ENCODE assay signal across 26 mouse cellular contexts in genomic region chr1:82793110-82793509, GRCm38 (mm10). TPM values are rescaled to one million over a fixed set of nuclear protein-coding genes. Genes with fewer than 3 reads are reported as not detected.
A peak's percentile ranks its signal among the peaks of the same experiment; 100 is the strongest.
DNase-seq lines count a peak whose midpoint lies in the region; TF ChIP-seq lines count a peak whose summit lies in the region.
"Had no signal": no experiment of that assay in that cellular context is flagged by ENCODE, and none has a peak within 500 bp of the region (broad histone marks: within the 10 kb centered on the region; RNA-seq: fewer than 3 reads in every experiment).

No protein-coding gene starts in this region.

- no peaks in the 10 kb centered on the region for H3K79me2 ChIP-seq in C2C12 (ENCODE audit: control insufficient read depth, insufficient read depth)

- DNase-seq in 3T3-L1 (ENCODE audit: low read depth, low spot score), result peak; percentile 69
- no peak for DNase-seq in hindbrain, embryonic 10.5 days (ENCODE audit: low spot score)
- DNase-seq in left cerebral cortex, adult 11 months (ENCODE audit: low spot score), result no peak
- DNase-seq in thymus, postnatal 36 days, result no peak
- DNase-seq: adrenal gland, postnatal 10 days; adrenal gland, postnatal 36 days; cerebellum, adult 11 months; cerebellum, adult 9-11 months; gastrocnemius, postnatal 10 days; gastrocnemius, postnatal 36 days; heart, adult 2 months had no signal

- peaks cover 14% of the 10 kb centered on the region for H3K4me1 ChIP-seq in embryonic fibroblast, embryonic 13.5 days (ENCODE audit: control insufficient read depth, insufficient read depth, low read length)
- no peaks in the 10 kb centered on the region for H3K4me1 ChIP-seq in hindbrain, embryonic 10.5 days (replicated peaks)
- H3K4me1 ChIP-seq: embryonic facial prominence, embryonic 12.5 days; forebrain, embryonic 12.5 days; hindbrain, embryonic 13.5 days; intestine, embryonic 15.5 days had no signal

- 83% methylated on average over 3 of the region's 3 CpGs for WGBS in hindbrain, embryonic 10.5 days

- no peak for TF ChIP-seq POLR2A in embryonic fibroblast, embryonic 13.5 days (IDR thresholded peaks at IDR 0.05; ENCODE audit: low read depth, low read length)

- H3K27me3 ChIP-seq in C2C12 (ENCODE audit: control insufficient read depth, insufficient read depth, insufficient read length), result no peaks in the 10 kb centered on the region
- H3K27me3 ChIP-seq in hindbrain, embryonic 10.5 days (ENCODE audit: insufficient read depth, poor library complexity, severe bottlenecking), result no peaks in the 10 kb centered on the region
- H3K27me3 ChIP-seq: embryonic facial prominence, embryonic 12.5 days; embryonic facial prominence, embryonic 15.5 days; forebrain, embryonic 12.5 days; forebrain, embryonic 15.5 days; hindbrain, embryonic 13.5 days; intestine, embryonic 15.5 days; Patski had no signal

- TF ChIP-seq CTCF in C2C12 (IDR thresholded peaks at IDR 0.05; ENCODE audit: control insufficient read depth, insufficient read depth, insufficient read length), result no peak
- no peak for TF ChIP-seq CTCF in embryonic fibroblast, embryonic 13.5 days (IDR thresholded peaks at IDR 0.05; ENCODE audit: borderline replicate concordance, insufficient read depth, low read length)

- no peak overlapping the region for H3ac ChIP-seq in C2C12 (ENCODE audit: control insufficient read depth, insufficient read length, low read depth)

- H3K27ac ChIP-seq in embryonic fibroblast, embryonic 13.5 days (ENCODE audit: insufficient read depth, low read length), result peak overlapping the region; percentile 51; the same call in 1 of the 2 replicates
- H3K27ac ChIP-seq in hindbrain, embryonic 10.5 days, result no peak overlapping the region
- H3K27ac ChIP-seq: embryonic facial prominence, embryonic 12.5 days; embryonic facial prominence, embryonic 15.5 days; forebrain, embryonic 12.5 days; forebrain, embryonic 15.5 days; heart, adult 2 months; hindbrain, embryonic 13.5 days; intestine, embryonic 15.5 days had no signal

- H3K4me3 ChIP-seq in C2C12 (ENCODE audit: insufficient read depth, poor library complexity, severe bottlenecking), result no peak overlapping the region
- no peak overlapping the region for H3K4me3 ChIP-seq in embryonic fibroblast, embryonic 13.5 days (ENCODE audit: insufficient read depth, low read length)
- H3K4me3 ChIP-seq in hindbrain, embryonic 10.5 days, result no peak overlapping the region
- H3K4me3 ChIP-seq: embryonic facial prominence, embryonic 12.5 days; embryonic facial prominence, embryonic 15.5 days; erythroblast, embryonic 14.5 days; forebrain, embryonic 12.5 days; forebrain, embryonic 15.5 days; heart, adult 2 months; hindbrain, embryonic 13.5 days; intestine, embryonic 15.5 days had no signal

- H3K79me3 ChIP-seq in C2C12 (ENCODE audit: low read depth), result no peaks in the 10 kb centered on the region

- H3K36me3 ChIP-seq in C2C12 (ENCODE audit: control insufficient read depth, insufficient read depth), result no peaks in the 10 kb centered on the region
- H3K36me3 ChIP-seq in hindbrain, embryonic 10.5 days, result no peaks in the 10 kb centered on the region
- H3K36me3 ChIP-seq: embryonic facial prominence, embryonic 12.5 days; embryonic facial prominence, embryonic 15.5 days; forebrain, embryonic 12.5 days; forebrain, embryonic 15.5 days; hindbrain, embryonic 13.5 days; intestine, embryonic 15.5 days had no signal

- H3K9me3 ChIP-seq in hindbrain, embryonic 10.5 days, result no peaks in the 10 kb centered on the region
- H3K9me3 ChIP-seq: embryonic facial prominence, embryonic 12.5 days; embryonic facial prominence, embryonic 15.5 days; forebrain, embryonic 12.5 days; forebrain, embryonic 15.5 days; hindbrain, embryonic 13.5 days; intestine, embryonic 15.5 days had no signal

TF ChIP-seq in C2C12, 6 proteins besides CTCF, POLR2A, EP300 and RAD21:
- TF ChIP-seq MYOG (IDR thresholded peaks at IDR 0.05; ENCODE audit: control insufficient read depth, extremely low read depth, insufficient read length) (no peak), CEBPB (IDR thresholded peaks at IDR 0.05; ENCODE audit: low read depth) (peak; percentile 5)

RNA-seq across cellular contexts. Expression of gene Gm47791, which starts 22.1 kb away (rescaled TPM):
- polyA plus RNA-seq in C2C12 (2012; fragmentation: generic; extraction: Trizol), result not detected
- not detected in 2 replicates for polyA plus RNA-seq in embryonic fibroblast, embryonic 13.5 days (2011; ENCODE audit: insufficient read length, low read depth, missing spikeins)
- polyA plus RNA-seq in hindbrain, embryonic 10.5 days (2016; fragmentation: Nextera tagmentation; extraction: Ambion mirVana), result not detected in 2 replicates
- polyA plus RNA-seq: cerebellum, adult 2 months; embryonic facial prominence, embryonic 12.5 days; erythroblast, embryonic 14.5 days; forebrain, embryonic 12.5 days; forebrain, embryonic 15.5 days; heart, adult 2 months; heart, embryonic 11.5 days; heart, embryonic 14.5 days; heart, postnatal 0 days; hindbrain, embryonic 13.5 days; hindbrain, embryonic 16.5 days; intestine, embryonic 15.5 days; Patski had no signal

RNA-seq across cellular contexts. Expression of gene Tm4sf20, which starts 24.8 kb away (rescaled TPM):
- not detected for polyA plus RNA-seq in C2C12 (2012; fragmentation: generic; extraction: Trizol)
- not detected in 2 replicates for polyA plus RNA-seq in embryonic fibroblast, embryonic 13.5 days (2011; ENCODE audit: insufficient read length, low read depth, missing spikeins)
- polyA plus RNA-seq in hindbrain, embryonic 10.5 days (2016; fragmentation: Nextera tagmentation; extraction: Ambion mirVana), result 0.13 TPM in 1 of 2 replicates, not detected in the other
- polyA plus RNA-seq: cerebellum, adult 2 months; embryonic facial prominence, embryonic 12.5 days; erythroblast, embryonic 14.5 days; forebrain, embryonic 15.5 days; heart, adult 2 months; heart, embryonic 14.5 days; heart, postnatal 0 days; hindbrain, embryonic 13.5 days; hindbrain, embryonic 16.5 days had no signal

RNA-seq across cellular contexts. Expression of gene Agfg1, which starts 46.2 kb away (rescaled TPM):
- 26.9 TPM for polyA plus RNA-seq in C2C12 (2012; fragmentation: generic; extraction: Trizol)
- 75.1 and 77.5 TPM in 2 replicates for polyA plus RNA-seq in embryonic fibroblast, embryonic 13.5 days (2011; ENCODE audit: insufficient read length, low read depth, missing spikeins)
- 27.6 and 34.5 TPM in 2 replicates for polyA plus RNA-seq in hindbrain, embryonic 10.5 days (2016; fragmentation: Nextera tagmentation; extraction: Ambion mirVana)
